7 mouse cellular contexts compared by ENCODE assay signal in the genomic region with DNA sequence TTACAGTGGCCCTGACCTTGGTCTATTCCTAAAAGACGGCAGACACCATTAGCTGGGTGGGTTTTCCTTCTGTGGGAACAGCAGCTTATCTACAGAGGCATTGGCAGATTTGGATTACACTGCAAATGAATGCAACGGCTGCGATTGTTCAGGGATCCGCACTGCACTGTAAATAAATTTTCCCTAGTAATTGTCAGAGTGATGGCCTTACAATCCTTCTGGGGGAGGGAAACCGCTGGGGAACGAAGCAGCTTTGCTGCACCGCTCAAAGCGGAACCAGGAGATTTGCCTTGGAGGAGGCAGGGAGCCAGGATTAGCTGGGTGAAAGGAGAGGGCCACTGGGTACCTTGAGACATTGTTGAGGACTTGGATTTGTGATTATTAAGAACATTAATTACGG. TPM values are rescaled to one million over a fixed set of nuclear protein-coding genes. Genes with fewer than 3 reads are reported as not detected.
"Had no signal": no experiment of that assay in that cellular context is flagged by ENCODE, and none has a peak within 500 bp of the region (broad histone marks: within the 10 kb centered on the region; RNA-seq: fewer than 3 reads in every experiment).

No protein-coding gene starts in this region.

- H3K4me3 ChIP-seq: layer of hippocampus, adult 2 months; limb, embryonic 12.5 days; neural tube, embryonic 12.5 days had no signal

- H3K9ac ChIP-seq: limb, embryonic 12.5 days; liver, embryonic 14.5 days; neural tube, embryonic 12.5 days had no signal

- H3K27ac ChIP-seq: kidney, postnatal 0 days; layer of hippocampus, adult 2 months; limb, embryonic 12.5 days; liver, embryonic 14.5 days; neural tube, embryonic 12.5 days; stomach, postnatal 0 days had no signal

- H3K9me3 ChIP-seq: limb, embryonic 12.5 days; neural tube, embryonic 12.5 days had no signal

- H3K36me3 ChIP-seq: limb, embryonic 12.5 days; neural tube, embryonic 12.5 days had no signal

- H3K27me3 ChIP-seq: neural tube, embryonic 12.5 days had no signal

- H3K4me2 ChIP-seq: limb, embryonic 12.5 days; neural tube, embryonic 12.5 days had no signal

RNA-seq across cellular contexts. Expression of gene Cdh13, which starts 9.3 kb away (rescaled TPM):
- total RNA-seq: megakaryocyte progenitor cell, adult 5-6 weeks had no signal
